Mouse (Mus musculus) forebrain, embryonic 12.5 days (tissue): ENCODE results near the gene Plxnc1. TPM values are rescaled to one million over a fixed set of nuclear protein-coding genes. Genes with fewer than 3 reads are reported as not detected.
A peak's percentile ranks its signal among the peaks of the same experiment; 100 is the strongest.

Experiments
- ATAC-seq: fragments of 200-750 bp; cut with Nextera tagmentation; 2 replicates; pipeline ENCODE4 v1.8.0; 2017; ENCODE audit warnings: moderate TSS enrichment; ENCODE audit not compliant: low FRiP score
- H3K27ac ChIP-seq: fragments of 300-500 bp; sonication (generic); 2 replicates; pipeline ENCODE4 v1.5.1; 2016; ENCODE audit warnings: mild to moderate bottlenecking
- H3K27me3 ChIP-seq: fragments of 300-500 bp; sonication (generic); 2 replicates; pipeline ENCODE4 v1.6.1; 2016; ENCODE audit warnings: mild to moderate bottlenecking
- H3K36me3 ChIP-seq: fragments of 300-500 bp; sonication (generic); replicated peaks from 2 replicates; pipeline ENCODE4 v1.6.1; 2016; ENCODE audit warnings: mild to moderate bottlenecking
- H3K4me1 ChIP-seq: fragments of 300-500 bp; sonication (generic); 2 replicates; pipeline ENCODE4 v1.6.1; 2016
- H3K4me2 ChIP-seq: fragments of 300-500 bp; sonication (generic); 2 replicates; pipeline ENCODE4 v1.6.1; 2016; ENCODE audit warnings: mild to moderate bottlenecking, moderate library complexity
- H3K4me3 ChIP-seq: fragments of 300-500 bp; sonication (generic); replicated peaks from 2 replicates; pipeline ENCODE4 v1.5.1; 2016; ENCODE audit warnings: mild to moderate bottlenecking
- H3K9ac ChIP-seq: fragments of 300-500 bp; sonication (generic); 2 replicates; pipeline ENCODE4 v1.6.1; 2016; ENCODE audit warnings: mild to moderate bottlenecking
- H3K9me3 ChIP-seq: fragments of 300-500 bp; sonication (generic); 2 replicates; pipeline ENCODE4 v1.6.1; 2016
- WGBS: fragments of 180-500 bp; shearing (Covaris S2); methylation state at CpG from one replicate; pipeline ENCODE4 v1.1.7; 2016; 5-methylcytosine and 5-hydroxymethylcytosine counted together
- polyA plus RNA-seq: library from polyadenylated mRNA; unstranded; fragments of >200 nt; fragmentation: Nextera tagmentation; extraction: Ambion mirVana; gene quantifications from 2 replicates; pipeline ENCODE4 v1.2.1, GENCODE M21; 2016

Gene Plxnc1
- polyA plus RNA-seq = 7.3 and 8.8 TPM in 2 replicates

DNA sequence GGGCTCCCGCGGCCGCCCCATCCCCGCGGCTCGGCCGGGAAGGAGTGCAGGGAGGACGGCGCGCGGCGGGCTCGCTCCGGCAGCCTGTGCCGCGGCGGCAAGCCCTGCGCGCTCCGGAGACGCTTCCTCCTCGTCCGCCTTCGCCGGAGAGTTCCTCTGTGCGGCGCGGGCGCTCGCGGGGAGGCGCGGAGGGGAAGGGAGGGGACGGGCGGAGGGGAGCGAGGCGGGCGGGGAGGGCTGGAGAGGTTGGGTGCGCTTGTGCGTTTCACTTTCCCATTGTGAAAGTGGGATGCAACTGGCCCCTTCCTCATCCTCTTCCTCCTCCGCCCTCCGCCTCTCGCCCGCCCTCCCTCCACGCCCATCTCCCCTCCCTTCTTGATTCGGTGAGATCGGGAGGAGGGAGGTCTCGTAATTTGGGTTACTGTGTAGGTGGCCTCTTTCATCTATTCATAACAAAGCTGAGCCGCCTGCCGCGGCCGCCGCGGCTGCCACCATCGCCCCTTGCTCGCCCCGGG lies at the start of gene Plxnc1:
Gene Plxnc1, minus strand, starts transcription at position 145 of the 515 bp plus-strand sequence.
- Histone ChIP-seq H3K9ac (peak within 1 kb of the TSS; percentile 90), H3K9me3 (no peaks in the 10 kb centered on the region), H3K27me3 (peaks cover 29% of the 10 kb centered on the region), H3K4me2 (peak within 1 kb of the TSS; percentile 87), H3K36me3 (no peaks in the 10 kb centered on the region), H3K27ac (peak within 1 kb of the TSS; percentile 96), H3K4me3 (peak within 1 kb of the TSS; percentile 78), H3K4me1 (peaks cover 52% of the 10 kb centered on the region)
- ATAC-seq = peak; percentile 68
- 0% methylated on average over 17 of the region's 57 CpGs for WGBS

DNA sequence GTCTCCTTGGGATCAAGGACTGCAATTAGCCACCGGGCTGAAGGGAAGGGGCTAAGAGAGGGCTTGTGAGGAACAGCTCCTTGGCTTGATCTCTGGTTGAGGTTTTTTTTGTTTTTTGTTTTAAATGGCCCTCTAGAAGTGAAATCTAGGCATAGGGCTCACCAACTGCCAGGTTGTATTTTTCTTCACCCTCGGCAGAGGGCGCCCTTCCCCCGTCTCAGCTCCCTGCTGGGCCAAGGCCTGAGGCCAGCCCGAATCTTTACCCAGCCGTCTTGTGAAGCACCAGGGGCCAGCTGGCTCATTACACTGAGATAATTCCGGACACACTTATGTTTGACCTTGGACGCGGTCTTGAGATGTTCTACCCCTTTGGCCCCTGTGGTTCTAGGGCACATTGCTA lies 47.5 kb upstream of the Plxnc1 start:
- WGBS = 8% methylated on average over 9 of the region's 9 CpGs
- H3K4me3 ChIP-seq = no peak overlapping the region
- no peak overlapping the region for H3K27ac ChIP-seq
- peaks cover 24% of the 10 kb centered on the region for H3K4me1 ChIP-seq
- H3K9ac ChIP-seq = no peak overlapping the region
- no peaks in the 10 kb centered on the region for H3K36me3 ChIP-seq
- H3K9me3 ChIP-seq = no peaks in the 10 kb centered on the region
- peak; percentile 56 for ATAC-seq
- H3K27me3 ChIP-seq = peaks cover 11% of the 10 kb centered on the region
- peak overlapping the region; percentile 50 for H3K4me2 ChIP-seq

DNA sequence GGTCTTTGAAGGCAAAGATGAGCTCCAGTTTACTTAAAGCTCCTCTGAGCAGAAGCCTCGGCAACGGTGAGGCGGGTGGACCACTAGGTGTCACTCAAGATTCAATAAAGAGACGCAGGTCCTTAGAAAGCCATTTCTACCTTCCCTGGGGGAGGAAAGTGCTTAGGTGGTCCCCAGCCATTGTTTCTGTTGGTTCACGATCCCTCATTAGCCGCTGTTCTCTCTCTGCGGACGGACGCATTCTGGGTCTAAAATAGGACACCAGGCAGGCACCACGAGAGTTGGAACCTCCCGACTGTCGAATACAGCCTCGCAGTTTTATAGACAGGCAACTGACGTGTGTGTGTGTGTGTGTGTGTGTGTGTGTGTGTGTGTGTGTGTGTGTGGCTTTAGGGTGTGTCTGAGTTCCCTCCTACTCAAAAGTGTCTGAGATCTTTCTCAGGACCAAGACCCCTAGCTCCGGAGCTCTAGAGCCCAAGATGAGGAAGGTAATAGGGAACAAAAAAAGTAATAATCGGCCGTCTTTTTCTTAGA lies 47.0 kb upstream of the Plxnc1 start:
- H3K36me3 ChIP-seq = no peaks in the 10 kb centered on the region
- peaks cover 24% of the 10 kb centered on the region for H3K4me1 ChIP-seq
- peak overlapping the region; percentile 50 for H3K4me2 ChIP-seq
- peaks cover 11% of the 10 kb centered on the region for H3K27me3 ChIP-seq
- no peak; the same call in none of the 2 replicates for ATAC-seq
- peak overlapping the region; percentile 19 for H3K4me3 ChIP-seq
- H3K9ac ChIP-seq = no peak overlapping the region; the same call in 1 of the 2 replicates
- peak overlapping the region; percentile 36; the same call in 1 of the 2 replicates for H3K27ac ChIP-seq
- WGBS = 15% methylated on average over 17 of the region's 17 CpGs
- no peaks in the 10 kb centered on the region for H3K9me3 ChIP-seq

DNA sequence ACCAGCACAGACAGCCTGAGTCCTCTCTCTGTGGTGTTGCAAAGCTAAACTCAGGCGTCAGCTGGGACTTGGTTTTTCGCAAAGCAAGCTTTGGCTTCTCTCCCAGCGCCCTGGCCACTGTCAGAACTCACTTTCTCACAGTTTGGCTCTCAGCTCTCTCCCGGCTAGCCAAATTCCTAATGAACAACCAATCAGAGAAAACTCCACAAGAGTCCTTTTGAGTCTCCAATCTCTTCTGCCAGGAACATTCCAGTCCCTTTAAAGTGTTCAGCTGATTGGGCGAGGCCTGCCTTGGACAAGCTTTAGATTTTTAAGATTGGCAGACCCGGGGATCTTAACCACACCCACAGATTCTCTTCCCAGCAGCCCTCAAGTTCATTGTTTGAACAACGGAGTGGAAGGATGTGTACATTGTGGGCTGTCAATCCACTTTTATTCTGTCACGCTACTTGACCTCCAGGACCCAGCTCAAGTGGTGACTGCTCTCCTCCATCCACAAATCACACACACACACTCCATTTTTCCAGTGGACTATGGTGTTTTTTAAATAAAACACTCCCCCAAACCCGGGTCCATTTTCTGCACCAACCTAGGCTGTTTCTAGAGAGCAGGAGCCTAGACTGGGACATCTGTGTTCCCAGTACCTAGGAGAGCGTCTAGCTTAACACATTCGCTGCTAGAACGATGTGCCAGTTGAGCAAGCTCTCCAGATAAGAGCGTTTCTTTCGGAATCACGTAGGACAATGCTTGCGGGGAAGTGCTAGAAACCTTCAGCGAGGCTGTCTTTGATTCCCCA lies 46.3 kb upstream of the Plxnc1 start:
- peaks cover 24% of the 10 kb centered on the region for H3K4me1 ChIP-seq
- H3K9me3 ChIP-seq = no peaks in the 10 kb centered on the region
- no peak; the same call in 1 of the 2 replicates for ATAC-seq
- no peaks in the 10 kb centered on the region for H3K36me3 ChIP-seq
- 0 out of 2 replicates have a peak overlapping the region, but pooled peaks have one; percentile 19 for H3K4me3 ChIP-seq
- H3K27ac ChIP-seq = peak overlapping the region; percentile 36; the same call in 1 of the 2 replicates
- H3K27me3 ChIP-seq = peaks cover 11% of the 10 kb centered on the region
- no peak overlapping the region; the same call in 1 of the 2 replicates for H3K9ac ChIP-seq
- 19% methylated on average over 17 of the region's 17 CpGs for WGBS
- peak overlapping the region; percentile 50 for H3K4me2 ChIP-seq

DNA sequence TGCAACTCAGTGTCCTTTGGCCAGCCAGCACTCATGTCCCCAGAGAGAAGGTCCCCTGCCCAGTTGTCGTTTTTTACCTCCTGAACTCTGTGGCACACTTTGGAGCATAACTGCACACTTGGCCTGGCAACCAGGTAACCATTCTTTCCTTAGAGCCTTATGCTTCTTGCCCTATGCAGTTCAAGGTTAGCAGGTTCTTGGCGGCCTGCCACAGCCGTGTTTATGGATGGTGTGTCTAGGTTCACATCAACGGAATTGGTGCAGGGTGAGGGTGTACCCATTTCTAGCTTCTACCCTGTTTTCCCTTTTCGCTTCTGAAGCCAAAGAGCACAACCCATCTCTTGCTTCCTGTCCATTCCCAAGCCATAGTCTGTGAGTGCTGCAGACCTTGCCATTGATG lies 44.7 kb upstream of the Plxnc1 start:
- H3K9me3 ChIP-seq = 0 out of 2 replicates have a peak, but pooled peaks cover 2% of the 10 kb centered on the region
- H3K36me3 ChIP-seq = no peaks in the 10 kb centered on the region
- H3K27me3 ChIP-seq = peaks cover 10% of the 10 kb centered on the region
- no peak overlapping the region for H3K4me3 ChIP-seq
- ATAC-seq = no peak
- no peak overlapping the region for H3K27ac ChIP-seq
- H3K4me1 ChIP-seq = peaks cover 24% of the 10 kb centered on the region
- H3K9ac ChIP-seq = no peak overlapping the region
- no peak overlapping the region for H3K4me2 ChIP-seq
- 89% methylated on average over 5 of the region's 5 CpGs for WGBS

DNA sequence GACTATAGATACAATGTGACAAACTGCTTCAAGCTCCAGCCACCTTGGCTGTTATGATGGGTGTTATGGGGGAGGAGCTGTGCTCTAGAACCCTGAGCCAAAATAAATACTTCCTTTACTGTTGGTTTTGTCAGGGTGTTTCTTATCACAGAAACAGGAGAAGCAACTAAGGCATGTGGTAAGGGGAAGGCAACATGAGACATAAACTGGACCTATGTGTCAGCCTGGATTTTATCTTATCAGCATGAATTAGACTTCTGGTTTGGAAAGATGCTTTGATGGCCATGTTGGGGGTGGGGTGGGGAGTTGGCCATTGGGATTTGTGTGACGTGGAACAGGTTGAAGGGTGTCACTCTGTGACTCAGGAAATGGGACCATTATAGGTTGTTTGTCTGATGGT lies 40.5 kb upstream of the Plxnc1 start:
- Histone ChIP-seq H3K27me3 (no peaks in the 10 kb centered on the region), H3K27ac (no peak overlapping the region), H3K4me3 (no peak overlapping the region), H3K36me3 (no peaks in the 10 kb centered on the region), H3K4me1 (peaks cover 16% of the 10 kb centered on the region), H3K4me2 (no peak overlapping the region), H3K9ac (no peak overlapping the region), H3K9me3 (0 out of 2 replicates have a peak, but pooled peaks cover 2% of the 10 kb centered on the region)
- ATAC-seq = no peak
- WGBS = 72% methylated on average over 1 of the region's 1 CpGs

DNA sequence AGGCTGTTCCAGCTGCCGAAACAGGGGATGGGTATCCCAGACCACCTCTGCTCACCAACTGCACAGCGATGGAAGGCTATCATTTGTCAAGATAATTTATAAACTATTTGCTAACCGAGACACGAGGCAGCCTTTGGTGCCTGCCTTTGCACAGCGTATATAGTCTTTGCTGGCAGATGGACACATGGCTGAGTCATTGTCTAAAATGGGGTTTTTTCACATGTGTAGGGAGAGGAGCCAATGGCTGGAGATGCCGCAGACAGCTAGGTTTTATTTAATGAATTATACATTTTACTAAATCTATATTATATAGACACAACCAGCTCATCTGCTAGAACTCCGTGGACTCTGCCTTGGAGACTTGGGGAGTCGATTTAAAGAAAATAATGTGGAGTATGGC lies 37.9 kb upstream of the Plxnc1 start:
- peaks cover 27% of the 10 kb centered on the region for H3K4me1 ChIP-seq
- H3K27me3 ChIP-seq = no peaks in the 10 kb centered on the region
- H3K4me3 ChIP-seq = no peak overlapping the region
- H3K36me3 ChIP-seq = no peaks in the 10 kb centered on the region
- WGBS = 92% methylated on average over 8 of the region's 8 CpGs
- H3K9ac ChIP-seq = no peak overlapping the region
- H3K27ac ChIP-seq = no peak overlapping the region
- 0 out of 2 replicates have a peak, but pooled peaks cover 2% of the 10 kb centered on the region for H3K9me3 ChIP-seq
- H3K4me2 ChIP-seq = no peak overlapping the region
- ATAC-seq = no peak

DNA sequence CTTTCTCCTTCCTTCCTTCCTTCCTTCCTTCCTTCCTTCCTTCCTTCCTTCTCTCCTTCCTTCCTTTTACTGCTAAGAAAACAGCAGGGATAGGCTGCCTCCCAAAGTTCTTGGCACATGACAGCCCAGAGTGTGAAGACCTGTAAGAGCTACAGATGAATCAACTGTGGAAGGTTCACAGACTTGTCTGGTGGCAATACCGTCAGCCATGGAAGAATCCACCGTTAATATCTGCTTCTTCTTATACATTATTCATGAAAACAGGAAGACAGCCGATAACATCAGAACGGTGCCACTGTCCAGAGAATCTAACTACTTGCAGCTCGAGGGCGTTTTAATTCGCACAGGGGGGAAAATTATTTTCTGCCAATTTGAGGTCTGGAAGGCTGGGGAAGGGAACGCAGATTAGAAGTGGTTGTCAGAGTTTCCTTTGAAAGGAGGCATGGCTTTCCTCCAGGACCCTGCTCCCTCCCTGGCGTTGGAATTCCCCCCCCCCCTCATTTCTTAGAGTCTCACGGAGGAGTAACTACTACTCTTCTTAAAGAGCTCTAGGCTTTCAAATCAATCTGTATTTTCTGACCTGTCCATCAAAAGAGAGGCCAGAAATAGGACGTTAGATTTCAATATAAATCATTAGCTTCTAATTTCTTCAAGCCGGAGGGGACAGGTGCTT lies 37.0 kb upstream of the Plxnc1 start:
- no peak overlapping the region for H3K4me2 ChIP-seq
- WGBS = 37% methylated on average over 12 of the region's 12 CpGs
- no peak for ATAC-seq
- no peak overlapping the region; the same call in 1 of the 2 replicates for H3K27ac ChIP-seq
- 0 out of 2 replicates have a peak, but pooled peaks cover 2% of the 10 kb centered on the region for H3K9me3 ChIP-seq
- H3K27me3 ChIP-seq = no peaks in the 10 kb centered on the region
- H3K4me3 ChIP-seq = no peak overlapping the region
- H3K9ac ChIP-seq = no peak overlapping the region
- H3K4me1 ChIP-seq = peaks cover 27% of the 10 kb centered on the region
- no peaks in the 10 kb centered on the region for H3K36me3 ChIP-seq

DNA sequence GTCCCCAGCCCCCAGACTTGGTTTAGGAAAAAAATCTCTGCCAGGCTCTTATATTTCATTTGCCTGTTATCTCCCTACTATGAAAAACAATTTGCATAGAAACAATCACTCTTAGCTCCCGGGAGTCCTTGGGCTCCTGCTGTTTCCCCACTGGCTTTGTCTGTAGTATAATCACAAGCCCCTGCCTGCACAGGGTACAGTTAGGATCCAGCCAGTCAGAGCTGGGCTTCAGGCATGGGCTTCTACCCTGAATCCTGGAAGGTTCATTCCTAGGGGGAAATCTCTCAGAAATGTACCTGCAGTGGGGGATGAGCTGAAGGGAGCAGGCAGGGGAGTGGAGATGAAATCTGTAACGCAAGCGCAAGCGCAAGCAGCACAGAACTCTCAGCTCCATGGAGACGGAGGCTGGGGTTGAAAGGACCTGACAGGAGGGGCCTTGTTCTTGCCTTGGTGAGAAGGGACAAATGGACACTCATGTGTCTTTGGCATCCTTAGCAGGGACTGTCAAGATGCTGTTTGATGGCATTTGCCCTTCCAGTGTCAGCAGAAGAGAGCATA lies 33.7 kb upstream of the Plxnc1 start:
- H3K27ac ChIP-seq = peak overlapping the region; percentile 68

DNA sequence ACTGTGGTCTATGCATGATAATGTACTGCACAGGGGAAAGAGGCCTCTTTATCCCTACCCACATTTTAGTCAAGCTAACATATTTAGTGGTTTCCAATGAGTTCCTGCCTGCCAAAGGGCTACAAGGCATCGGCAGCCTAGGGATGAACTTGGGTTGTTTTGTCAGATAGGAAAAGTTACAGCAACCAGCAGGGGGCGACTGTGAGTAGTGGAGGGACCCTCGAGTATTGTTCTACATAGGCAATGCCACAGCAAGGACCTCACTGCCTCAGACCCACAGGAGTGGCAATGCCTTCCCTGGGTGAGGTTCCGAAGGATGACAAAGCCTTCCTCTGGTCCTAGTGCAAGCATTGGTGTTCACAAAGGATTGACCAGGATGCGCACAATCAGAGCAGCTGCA lies 31.7 kb upstream of the Plxnc1 start:
- Histone ChIP-seq H3K9ac (no peak overlapping the region), H3K27me3 (no peaks in the 10 kb centered on the region), H3K4me2 (no peak overlapping the region), H3K27ac (no peak overlapping the region), H3K4me3 (no peak overlapping the region), H3K36me3 (no peaks in the 10 kb centered on the region), H3K4me1 (peaks cover 21% of the 10 kb centered on the region), H3K9me3 (no peaks in the 10 kb centered on the region)
- ATAC-seq = no peak
- WGBS = 64% methylated on average over 5 of the region's 5 CpGs

More for the DNA sequence above, 33.7 kb upstream of the Plxnc1 start:
- H3K4me1 ChIP-seq = peaks cover 31% of the 10 kb centered on the region
- no peak overlapping the region for H3K4me2 ChIP-seq
- no peaks in the 10 kb centered on the region for H3K9me3 ChIP-seq
- no peaks in the 10 kb centered on the region for H3K27me3 ChIP-seq
- H3K4me3 ChIP-seq = no peak overlapping the region
- peak overlapping the region; percentile 26; the same call in 1 of the 2 replicates for H3K9ac ChIP-seq
- 0 out of 2 replicates have a peak, but pooled peaks have one; percentile 49 for ATAC-seq
- WGBS = 32% methylated on average over 5 of the region's 5 CpGs
- H3K36me3 ChIP-seq = no peaks in the 10 kb centered on the region

DNA sequence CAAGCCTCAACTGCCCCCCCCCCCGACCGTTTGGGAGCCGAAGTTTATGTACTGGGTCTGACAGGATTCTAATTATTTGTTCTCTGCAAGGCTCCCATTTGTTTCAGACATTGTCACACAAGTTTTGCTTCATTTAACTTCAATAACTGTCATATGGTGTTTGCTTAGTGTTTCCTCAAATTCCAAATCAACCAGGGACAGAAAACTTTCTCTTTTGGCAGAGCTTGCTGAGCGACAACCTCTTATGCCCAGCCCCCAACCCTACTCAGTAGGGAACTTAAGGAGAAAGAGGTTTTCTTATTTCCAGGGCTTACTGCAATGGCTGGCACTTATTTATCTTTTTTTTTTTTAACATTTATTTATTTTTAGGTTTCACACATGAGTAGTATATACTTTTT lies 30.5 kb upstream of the Plxnc1 start:
- Histone ChIP-seq H3K27ac (no peak overlapping the region), H3K9ac (no peak overlapping the region), H3K4me2 (no peak overlapping the region), H3K4me3 (no peak overlapping the region), H3K9me3 (no peaks in the 10 kb centered on the region), H3K4me1 (peaks cover 20% of the 10 kb centered on the region), H3K27me3 (no peaks in the 10 kb centered on the region), H3K36me3 (no peaks in the 10 kb centered on the region)
- ATAC-seq = no peak
- 35% methylated on average over 4 of the region's 4 CpGs for WGBS
